Mouse (Mus musculus) forebrain, postnatal 0 days (tissue): ENCODE measurements around the gene Nxpe4. TPM values are rescaled to one million over a fixed set of nuclear protein-coding genes. Genes with fewer than 3 reads are reported as not detected.
A peak's percentile ranks its signal among the peaks of the same experiment; 100 is the strongest.

Source experiments
- ATAC-seq: fragments of 200-750 bp; cut with Nextera tagmentation; 2 replicates; pipeline ENCODE4 v1.8.0; 2017; ENCODE audit warnings: mild to moderate bottlenecking, moderate library complexity
- DNase-seq: peaks from one replicate; pipeline ENCODE4 v3.0.0-alpha.2; 2015
- H3K27ac ChIP-seq: fragments of 300-500 bp; sonication (generic); 2 replicates; pipeline ENCODE4 v1.5.1; 2014; ENCODE audit warnings: low read depth, mild to moderate bottlenecking, antibody characterized with exemption, low read length, moderate library complexity, mixed read lengths
- H3K27me3 ChIP-seq: fragments of 300-500 bp; sonication (generic); 2 replicates; pipeline ENCODE4 v1.6.1; 2014; ENCODE audit warnings: mild to moderate bottlenecking, low read length, mixed read lengths; ENCODE audit not compliant: insufficient read depth
- H3K36me3 ChIP-seq: fragments of 300-500 bp; sonication (generic); 2 replicates; pipeline ENCODE4 v1.6.1; 2014; ENCODE audit warnings: mild to moderate bottlenecking, moderate library complexity; ENCODE audit not compliant: insufficient read depth
- H3K4me1 ChIP-seq: fragments of 300-500 bp; sonication (generic); 2 replicates; pipeline ENCODE4 v1.6.1; 2014; ENCODE audit warnings: antibody characterized with exemption; ENCODE audit not compliant: insufficient read depth
- H3K4me2 ChIP-seq: fragments of 300-500 bp; sonication (generic); 2 replicates; pipeline ENCODE4 v1.6.1; 2014; ENCODE audit warnings: low read depth, mild to moderate bottlenecking, moderate library complexity
- H3K4me3 ChIP-seq: fragments of 300-500 bp; sonication (generic); 2 replicates; pipeline ENCODE4 v1.5.1; 2014; ENCODE audit warnings: low read depth, low read length, mixed read lengths
- H3K9ac ChIP-seq: fragments of 300-500 bp; sonication (generic); 2 replicates; pipeline ENCODE4 v1.6.1; 2014; ENCODE audit warnings: mild to moderate bottlenecking
- H3K9me3 ChIP-seq: fragments of 300-500 bp; sonication (generic); 2 replicates; pipeline ENCODE4 v1.6.1; 2016; ENCODE audit warnings: low read length
- CTCF ChIP-seq: sonication (generic); IDR thresholded peaks from 2 replicates; pipeline ENCODE4 v1.5.1; 2016; ENCODE audit warnings: antibody characterized with exemption, control low read depth, low read depth
- WGBS: fragments of 180-500 bp; shearing (Covaris S2); extraction: QIAGEN DNeasy Blood & Tissue Kit; methylation state at CpG from one replicate; pipeline ENCODE4 v1.1.7; 2014; 5-methylcytosine and 5-hydroxymethylcytosine counted together
- polyA plus RNA-seq: library from polyadenylated mRNA; unstranded; fragments of >200 nt; fragmentation: Nextera tagmentation; extraction: Ambion mirVana; gene quantifications from 2 replicates; pipeline ENCODE4 v1.2.1, GENCODE M21; 2015
- total RNA-seq: library from RNA; depleted of rRNA; stranded (reverse); fragments of >200 nt; gene quantifications from 2 replicates; pipeline ENCODE4 v1.2.3, GENCODE M21; 2014

The Nxpe4 gene
- total and polyA plus RNA-seq, 2 experiments from 2014 or later = 8.3 to 20.2 TPM

GRCm38 (mm10) chr9:48345866-48346265 is 184.0 kb downstream of the Nxpe4 start:
- no peak for ATAC-seq
- DNase-seq = no peak
- TF ChIP-seq CTCF = no peak
- Histone ChIP-seq H3K27me3 (no peaks in the 10 kb centered on the region), H3K9ac (no peak overlapping the region), H3K36me3 (no peaks in the 10 kb centered on the region), H3K4me2 (no peak overlapping the region), H3K4me3 (no peak overlapping the region), H3K4me1 (no peaks in the 10 kb centered on the region), H3K9me3 (no peaks in the 10 kb centered on the region), H3K27ac (no peak overlapping the region)
- WGBS = 89% methylated on average over 3 of the region's 3 CpGs

DNA sequence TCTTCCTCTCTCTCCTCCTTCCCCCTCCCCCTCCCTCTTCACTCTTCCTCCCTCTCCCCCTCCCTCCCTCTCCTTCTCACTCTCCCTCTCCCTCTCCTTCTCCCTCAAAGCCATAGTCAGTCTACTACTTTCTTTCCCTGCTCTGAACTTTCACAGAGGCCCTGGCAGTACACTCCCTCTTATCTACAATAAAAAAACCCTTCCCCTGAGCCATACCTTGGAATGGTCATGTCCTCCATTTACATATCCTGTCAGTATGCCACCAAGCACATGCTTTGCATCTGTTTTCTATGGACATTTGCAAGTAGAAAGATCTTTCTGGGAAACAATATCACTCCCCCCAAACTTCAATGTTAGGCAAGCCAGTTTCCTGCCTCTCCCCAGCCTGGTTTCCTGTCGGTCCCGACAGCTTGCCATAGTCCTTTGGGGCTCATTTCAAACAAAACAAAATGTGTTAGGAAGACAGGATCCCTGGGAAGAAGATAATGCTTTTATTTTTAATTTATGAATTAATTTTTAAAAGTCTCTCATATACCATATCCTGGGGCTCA is 191.4 kb downstream of the Nxpe4 start, which contains the start of gene Nxpe2:
Gene Nxpe2 (minus strand): TSS at position 307 of the 551 bp plus-strand sequence.
- no peak for ATAC-seq
- 63% methylated on average over 2 of the region's 2 CpGs for WGBS

GRCm38 (mm10) chr9:48354122-48354521 is 192.3 kb downstream of the Nxpe4 start:
- 88% methylated on average over 4 of the region's 4 CpGs for WGBS
- H3K27ac ChIP-seq = no peak overlapping the region

More for the DNA sequence above, 191.4 kb downstream of the Nxpe4 start, which contains the start of gene Nxpe2:
- no peaks in the 10 kb centered on the region for H3K36me3 ChIP-seq
- no peak within 1 kb of the TSS for H3K9ac ChIP-seq
- DNase-seq = no peak
- no peaks in the 10 kb centered on the region for H3K4me1 ChIP-seq
- H3K27me3 ChIP-seq = no peaks in the 10 kb centered on the region
- no peak for TF ChIP-seq CTCF
- no peaks in the 10 kb centered on the region for H3K9me3 ChIP-seq
- H3K4me2 ChIP-seq = no peak within 1 kb of the TSS
- H3K27ac ChIP-seq = no peak within 1 kb of the TSS
- no peak within 1 kb of the TSS for H3K4me3 ChIP-seq

DNA sequence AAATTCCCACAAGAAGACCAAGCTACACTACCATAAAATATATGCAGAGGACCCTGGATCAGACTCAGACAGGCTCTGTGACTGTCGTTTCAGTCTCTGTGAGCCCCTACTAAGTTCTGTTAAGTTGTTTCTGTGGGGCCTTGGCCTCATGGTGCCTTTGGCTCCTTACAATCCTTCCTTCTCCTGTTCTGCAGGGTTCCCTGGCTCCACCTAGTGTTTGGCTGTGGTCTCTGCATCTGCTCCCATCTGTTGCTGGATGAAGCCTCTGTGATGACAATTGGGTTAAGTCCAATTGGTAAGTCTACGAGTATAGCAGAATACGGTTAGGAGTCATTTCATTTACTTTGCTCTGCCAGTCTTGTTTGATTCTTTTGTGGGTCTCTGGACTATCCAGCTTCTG is 193.0 kb downstream of the Nxpe4 start:
- H3K27ac ChIP-seq = no peak overlapping the region
- WGBS = 34% methylated on average over 3 of the region's 3 CpGs

More at GRCm38 (mm10) chr9:48354122-48354521, 192.3 kb downstream of the Nxpe4 start:
- Histone ChIP-seq H3K9me3 (no peaks in the 10 kb centered on the region), H3K27me3 (no peaks in the 10 kb centered on the region), H3K4me2 (no peak overlapping the region), H3K4me1 (no peaks in the 10 kb centered on the region), H3K9ac (no peak overlapping the region), H3K36me3 (no peaks in the 10 kb centered on the region), H3K4me3 (no peak overlapping the region)
- ATAC-seq = no peak
- TF ChIP-seq CTCF = no peak
- DNase-seq = no peak

DNA sequence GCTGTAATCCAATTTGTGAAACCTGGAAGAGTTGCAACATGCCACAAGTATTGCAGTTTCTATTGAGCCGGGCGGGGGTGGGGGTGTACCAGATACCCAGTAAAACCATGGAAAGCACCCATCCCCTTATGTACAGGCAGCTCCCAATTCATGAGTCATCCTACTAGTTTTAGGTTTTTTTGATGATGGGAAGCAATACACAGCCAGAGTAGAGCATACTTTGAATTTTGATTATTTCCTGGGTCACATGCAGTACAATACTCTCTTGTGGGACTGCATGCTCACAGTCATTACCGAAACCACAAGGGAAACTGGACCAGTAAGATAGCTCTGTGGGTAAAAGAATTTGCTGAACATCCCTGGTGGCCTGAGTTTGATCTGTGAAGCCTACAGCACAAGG is 195.3 kb downstream of the Nxpe4 start:
- ATAC-seq (no peak), DNase-seq (no peak)
- H3K36me3 ChIP-seq = no peaks in the 10 kb centered on the region
- H3K27me3 ChIP-seq = no peaks in the 10 kb centered on the region
- H3K4me3 ChIP-seq = no peak overlapping the region
- H3K4me1 ChIP-seq = no peaks in the 10 kb centered on the region
- 94% methylated on average over 3 of the region's 3 CpGs for WGBS
- no peaks in the 10 kb centered on the region for H3K9me3 ChIP-seq
- H3K4me2 ChIP-seq = no peak overlapping the region
- H3K27ac ChIP-seq = no peak overlapping the region
- no peak overlapping the region for H3K9ac ChIP-seq
- TF ChIP-seq CTCF = no peak

More for the DNA sequence above, 193.0 kb downstream of the Nxpe4 start:
- Histone ChIP-seq H3K4me3 (no peak overlapping the region), H3K36me3 (no peaks in the 10 kb centered on the region), H3K9ac (no peak overlapping the region), H3K4me2 (no peak overlapping the region), H3K4me1 (no peaks in the 10 kb centered on the region), H3K27me3 (no peaks in the 10 kb centered on the region), H3K9me3 (no peaks in the 10 kb centered on the region)
- peak; percentile 78 for TF ChIP-seq CTCF
- ATAC-seq (no peak), DNase-seq (peak; percentile 72)

DNA sequence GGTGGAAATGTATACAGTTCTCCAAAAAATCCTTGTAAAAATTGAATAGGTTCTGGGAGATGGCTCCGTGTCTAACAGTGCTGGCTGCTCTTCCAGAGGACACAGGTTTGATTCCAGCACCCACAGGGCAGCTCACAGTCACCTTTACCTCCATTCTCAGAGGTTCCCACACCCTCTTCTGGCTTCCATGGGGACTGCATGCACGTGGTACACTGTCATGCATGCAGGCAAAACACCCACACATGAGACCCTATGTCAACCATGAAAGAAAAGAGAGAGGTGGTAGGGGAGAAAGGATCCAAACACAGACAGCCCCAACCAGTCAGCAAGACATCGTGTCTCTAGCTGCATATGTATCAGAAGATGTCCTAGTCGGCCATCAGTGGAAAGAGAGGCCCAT is 199.0 kb downstream of the Nxpe4 start:
- no peak overlapping the region for H3K4me3 ChIP-seq
- H3K4me1 ChIP-seq = no peaks in the 10 kb centered on the region
- WGBS = 79% methylated on average over 4 of the region's 4 CpGs
- no peak for DNase-seq
- no peaks in the 10 kb centered on the region for H3K36me3 ChIP-seq
- no peak overlapping the region for H3K9ac ChIP-seq
- TF ChIP-seq CTCF = no peak
- no peaks in the 10 kb centered on the region for H3K9me3 ChIP-seq
- no peaks in the 10 kb centered on the region for H3K27me3 ChIP-seq
- ATAC-seq = no peak
- no peak overlapping the region for H3K4me2 ChIP-seq
- no peak overlapping the region for H3K27ac ChIP-seq

DNA sequence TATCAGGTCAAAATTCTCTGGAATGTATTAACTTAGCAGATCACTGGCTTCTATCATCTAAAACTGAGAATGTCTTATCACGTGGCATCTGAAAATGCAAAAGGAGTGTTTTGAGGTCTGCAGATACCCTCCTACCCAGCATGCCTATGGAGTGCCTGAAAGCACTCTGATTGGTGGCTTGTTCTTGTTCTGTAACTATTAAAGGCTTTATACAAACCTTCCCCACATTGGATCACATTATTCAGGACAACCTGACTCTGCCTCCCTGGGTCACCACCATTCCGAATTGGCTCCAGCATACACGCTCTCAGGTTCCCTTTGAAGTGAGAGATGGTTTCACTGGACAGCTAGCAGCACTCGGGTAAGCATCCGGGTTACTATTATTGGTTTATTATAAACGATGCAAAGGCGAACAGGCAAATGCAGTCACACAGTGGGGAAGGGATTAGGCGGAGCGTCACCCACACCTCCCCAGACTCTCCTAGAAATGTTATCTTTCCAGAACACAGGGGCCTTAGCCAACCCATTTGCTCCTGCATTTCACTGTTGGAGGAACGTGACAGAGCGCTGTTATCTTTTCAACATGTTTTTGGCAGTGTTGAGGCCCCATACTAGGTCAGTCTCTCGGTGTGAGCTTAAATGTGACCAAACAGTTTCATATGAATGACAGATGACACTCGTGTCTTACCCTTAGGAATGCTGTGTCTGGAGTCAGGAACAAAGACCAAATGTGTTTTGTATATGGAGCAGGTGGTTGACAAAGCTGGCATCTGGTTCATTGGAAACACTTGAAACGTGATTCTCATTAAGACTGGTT is 200.2 kb downstream of the Nxpe4 start:
- ATAC-seq (no peak), DNase-seq (peak; percentile 38)
- Histone ChIP-seq H3K4me1 (no peaks in the 10 kb centered on the region), H3K4me2 (no peak overlapping the region), H3K27ac (no peak overlapping the region), H3K4me3 (no peak overlapping the region), H3K9ac (no peak overlapping the region), H3K36me3 (no peaks in the 10 kb centered on the region), H3K9me3 (no peaks in the 10 kb centered on the region), H3K27me3 (no peaks in the 10 kb centered on the region)
- 50% methylated on average over 14 of the region's 14 CpGs for WGBS
- TF ChIP-seq CTCF = no peak
